Mouse (Mus musculus) thymus, adult 2 months (tissue): ENCODE measurements at regions not wholly inside any gene's neighbourhood (a gene's known extent, or its start where the extent isn't known, plus 50 kb on each side); places are given as distances from the start of the nearest gene placed in this dataset.
"Not testable (repeated sequence)": the region's sequence is repeated elsewhere in the genome, so short reads cannot be mapped to it uniquely, and the experiment has no call there.

Experiments
- DNase-seq: peaks from one replicate; pipeline ENCODE4 v3.0.0; 2021
- H3K27ac ChIP-seq: fragments of 200-500 bp; 2 replicates; pipeline ENCODE4 v1.5.1; 2012; ENCODE audit warnings: low read length, control low read depth; ENCODE audit not compliant: control insufficient read depth, insufficient read depth
- H3K27me3 ChIP-seq: fragments of 200-500 bp; 2 replicates; pipeline ENCODE4 v1.6.1; 2012; ENCODE audit warnings: mild to moderate bottlenecking, low read length, moderate library complexity, mixed read lengths; ENCODE audit not compliant: control insufficient read depth, insufficient read depth
- H3K36me3 ChIP-seq: fragments of 200-500 bp; 2 replicates; pipeline ENCODE4 v1.6.1; 2012; ENCODE audit warnings: mild to moderate bottlenecking, low read length, moderate library complexity; ENCODE audit not compliant: control insufficient read depth, insufficient read depth
- H3K4me1 ChIP-seq: fragments of 200-500 bp; replicated peaks from 2 replicates; pipeline ENCODE4 v1.6.1; 2012; ENCODE audit warnings: low read length; ENCODE audit not compliant: control insufficient read depth, insufficient read depth
- H3K4me3 ChIP-seq: fragments of 200-500 bp; 2 replicates; pipeline ENCODE4 v1.5.1; 2012; ENCODE audit warnings: mild to moderate bottlenecking, low read length, control low read depth, moderate library complexity; ENCODE audit not compliant: control insufficient read depth, insufficient read depth
- CTCF ChIP-seq: fragments of 200-500 bp; IDR thresholded peaks from 2 replicates; pipeline ENCODE4 v1.5.1; 2012; ENCODE audit warnings: mild to moderate bottlenecking, control low read depth, low read length, moderate library complexity, borderline replicate concordance; ENCODE audit not compliant: control insufficient read depth, poor library complexity, insufficient read depth; ENCODE audit errors: extremely low read depth
- POLR2A ChIP-seq: fragments of 200-500 bp; IDR thresholded peaks from 2 replicates; pipeline ENCODE4 v1.6.1; 2012; ENCODE audit warnings: mild to moderate bottlenecking, low read length, control low read depth, moderate library complexity; ENCODE audit not compliant: control insufficient read depth, poor library complexity, insufficient read depth; ENCODE audit errors: extremely low read depth
- WGBS: fragments of 180-500 bp; shearing (Covaris S2); methylation state at CpG from one replicate; pipeline ENCODE4 v1.1.7; 2018; 5-methylcytosine and 5-hydroxymethylcytosine counted together

DNA sequence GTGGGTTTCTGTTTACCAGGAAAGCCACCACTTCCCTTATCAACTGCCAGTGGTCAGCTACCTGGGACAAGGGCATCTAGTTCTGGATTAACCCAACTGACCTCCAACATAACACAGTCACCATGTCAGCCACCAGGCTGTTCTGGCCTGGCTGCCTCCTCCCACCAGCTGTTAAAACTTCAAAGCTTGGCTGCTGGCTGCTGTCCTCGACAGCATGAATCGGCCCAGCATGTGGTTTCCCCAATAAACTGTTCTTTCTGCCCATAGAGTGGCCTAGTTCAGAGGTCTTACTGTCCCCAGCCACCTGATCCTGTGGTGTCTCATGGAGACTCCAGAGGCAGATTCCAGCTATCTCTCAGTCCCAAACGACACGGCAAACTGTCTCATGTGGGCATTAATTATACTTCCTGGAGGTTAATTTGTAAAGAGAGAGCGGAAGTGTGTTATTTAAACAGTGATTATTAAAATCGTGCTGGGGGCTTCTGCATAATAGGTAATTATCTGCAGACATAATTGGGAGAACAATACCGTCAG, 219.7 kb downstream of the Matn1 start:
- no peaks in the 10 kb centered on the region for H3K4me1 ChIP-seq
- no peak overlapping the region for H3K27ac ChIP-seq
- WGBS = 67% methylated on average over 7 of the region's 7 CpGs
- TF ChIP-seq POLR2A = no peak
- no peak for TF ChIP-seq CTCF
- H3K27me3 ChIP-seq = no peaks in the 10 kb centered on the region
- no peak overlapping the region for H3K4me3 ChIP-seq
- H3K36me3 ChIP-seq = no peaks in the 10 kb centered on the region
- DNase-seq = no peak

DNA sequence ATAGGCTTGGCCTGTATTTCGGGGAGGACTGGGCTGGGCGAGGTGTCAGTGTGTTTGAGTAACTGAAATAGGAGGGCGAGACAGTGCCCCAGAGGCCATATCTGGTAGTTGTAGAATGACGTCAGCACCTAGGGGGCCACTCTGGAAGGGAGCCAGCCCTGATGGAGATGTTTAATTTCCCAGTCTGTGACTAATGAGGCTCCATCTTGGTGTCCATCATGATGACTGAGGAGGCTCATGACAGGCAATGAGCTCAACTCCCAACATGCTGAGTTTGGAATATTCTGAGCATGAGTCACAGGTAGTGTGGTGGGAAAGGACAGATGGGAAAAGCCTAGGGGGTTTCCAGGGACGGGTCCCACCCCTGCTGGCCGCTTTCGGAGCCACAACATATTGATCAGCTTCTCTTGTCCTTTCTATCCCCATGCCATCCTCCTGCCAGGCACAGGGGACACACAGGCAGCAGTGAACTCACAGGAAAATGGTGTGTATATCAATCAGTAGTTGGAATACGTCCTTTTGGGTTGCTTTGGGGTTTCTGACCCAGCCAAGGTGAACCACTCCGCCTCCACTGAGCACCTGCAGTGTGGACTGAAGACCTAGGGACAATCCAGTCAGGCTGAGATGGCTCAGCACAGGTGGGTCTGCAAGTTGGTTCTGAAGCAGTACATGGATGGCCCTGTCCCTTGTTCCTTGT, 222.5 kb downstream of the Matn1 start:
- Histone ChIP-seq H3K27ac (no peak overlapping the region), H3K27me3 (no peaks in the 10 kb centered on the region), H3K4me1 (no peaks in the 10 kb centered on the region), H3K4me3 (no peak overlapping the region), H3K36me3 (no peaks in the 10 kb centered on the region)
- TF ChIP-seq CTCF = no peak
- TF ChIP-seq POLR2A = no peak
- DNase-seq = no peak
- 73% methylated on average over 9 of the region's 9 CpGs for WGBS

DNA sequence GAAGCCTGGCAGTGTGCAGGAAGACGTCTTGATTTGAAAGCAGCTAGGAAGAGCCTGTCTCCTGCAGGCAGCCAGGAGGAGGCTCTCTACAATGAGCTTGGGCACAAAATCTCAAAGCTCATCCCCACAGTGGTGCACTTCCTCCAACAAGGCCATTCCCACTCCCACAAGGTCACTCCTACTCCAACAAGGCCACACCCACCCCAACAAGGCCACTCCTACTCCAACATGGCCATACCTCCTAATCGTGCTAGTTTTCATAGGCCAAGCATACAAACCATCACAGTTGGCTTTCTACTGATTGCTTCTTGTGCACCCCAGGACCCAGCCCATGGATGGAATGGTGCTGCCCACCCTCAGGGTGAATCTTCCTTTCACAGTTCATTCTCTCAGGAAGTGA, 223.7 kb downstream of the Matn1 start:
- no peak for DNase-seq
- 93% methylated on average over 2 of the region's 2 CpGs for WGBS
- Histone ChIP-seq H3K27ac (no peak overlapping the region), H3K36me3 (no peaks in the 10 kb centered on the region), H3K4me1 (no peaks in the 10 kb centered on the region), H3K4me3 (no peak overlapping the region), H3K27me3 (no peaks in the 10 kb centered on the region)
- no peak for TF ChIP-seq POLR2A

DNA sequence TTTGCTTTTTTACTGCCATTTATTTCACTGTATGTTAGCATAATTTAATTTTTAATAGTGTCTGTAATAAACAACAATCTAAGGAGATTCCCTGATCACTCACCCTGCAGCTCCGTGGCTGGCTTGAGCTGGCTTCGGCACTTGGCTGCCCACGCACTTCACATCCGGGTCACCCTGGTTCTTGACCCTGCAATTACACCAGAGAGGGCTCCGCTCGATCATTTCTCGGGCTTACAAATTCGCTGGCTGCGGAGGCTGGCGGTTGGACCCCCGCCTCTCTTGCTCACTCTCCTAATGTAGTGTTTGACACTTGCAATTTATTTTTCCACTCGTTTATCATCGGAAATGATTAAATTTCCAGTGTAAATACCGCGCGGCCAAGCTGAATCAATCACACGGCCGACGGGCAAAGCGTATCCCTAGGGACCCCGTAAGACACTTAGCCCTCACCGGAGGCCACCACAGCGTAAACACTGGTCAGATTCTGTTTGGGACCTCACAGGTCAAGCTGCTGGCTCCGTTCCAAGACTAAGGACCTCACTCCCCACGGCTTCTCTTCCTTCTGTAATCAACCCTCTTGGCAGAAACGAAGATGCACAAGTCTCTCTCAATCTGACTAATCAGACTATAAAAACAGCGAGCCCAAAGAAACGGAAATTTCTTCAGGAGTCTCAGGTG, 229.7 kb downstream of the Matn1 start:
- Histone ChIP-seq H3K4me1 (no peaks in the 10 kb centered on the region), H3K4me3 (no peak overlapping the region), H3K27ac (no peak overlapping the region), H3K27me3 (no peaks in the 10 kb centered on the region), H3K36me3 (no peaks in the 10 kb centered on the region)
- 90% methylated on average over 28 of the region's 28 CpGs for WGBS
- TF ChIP-seq POLR2A (no peak), CTCF (no peak)
- no peak for DNase-seq

DNA sequence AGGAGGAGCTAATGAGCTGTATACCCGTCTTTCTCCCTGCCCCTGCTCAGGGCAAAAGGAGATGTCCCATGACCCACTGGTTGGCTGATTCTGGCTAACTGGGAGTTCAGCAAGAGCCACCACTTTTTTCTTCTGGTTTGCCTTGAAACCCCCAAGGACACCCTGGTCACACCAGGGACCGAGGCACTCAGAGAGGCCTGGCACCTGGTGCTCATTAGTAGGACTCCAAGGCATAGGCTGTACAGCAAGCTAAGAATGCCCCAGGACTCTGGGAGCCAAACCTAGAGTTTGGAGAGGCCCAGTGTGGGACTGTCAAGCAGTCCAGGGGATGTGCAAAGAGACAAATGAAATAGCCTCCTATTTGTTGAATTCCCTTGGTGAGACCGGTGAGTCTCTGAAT, 232.5 kb downstream of the Matn1 start:
- no peaks in the 10 kb centered on the region for H3K4me1 ChIP-seq
- H3K36me3 ChIP-seq = no peaks in the 10 kb centered on the region
- no peak overlapping the region for H3K27ac ChIP-seq
- TF ChIP-seq POLR2A = no peak
- no peak for TF ChIP-seq CTCF
- H3K27me3 ChIP-seq = no peaks in the 10 kb centered on the region
- H3K4me3 ChIP-seq = no peak overlapping the region
- 54% methylated on average over 3 of the region's 3 CpGs for WGBS
- DNase-seq = no peak

DNA sequence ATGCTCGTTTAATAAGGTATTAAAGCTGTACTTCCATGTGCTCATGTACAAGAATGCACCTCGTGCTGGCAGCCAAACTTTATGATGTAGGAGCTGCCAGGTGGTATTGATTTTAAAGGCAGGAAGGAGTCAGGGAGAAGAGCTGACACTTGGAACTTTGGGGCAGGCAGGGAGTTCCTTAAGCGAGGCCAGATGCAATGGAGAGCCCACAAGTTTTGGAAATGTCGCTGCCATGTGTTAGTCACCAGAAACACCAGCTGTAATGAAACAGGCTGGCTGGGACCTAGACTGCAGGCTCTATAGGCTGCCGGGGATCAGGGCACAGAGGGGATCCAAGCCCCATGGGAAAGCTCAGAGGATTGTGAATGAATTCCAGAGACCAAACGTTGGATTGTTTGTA, 233.7 kb downstream of the Matn1 start:
- TF ChIP-seq POLR2A (no peak), CTCF (no peak)
- H3K4me1 ChIP-seq = no peaks in the 10 kb centered on the region
- 79% methylated on average over 6 of the region's 6 CpGs for WGBS
- DNase-seq = no peak
- H3K36me3 ChIP-seq = no peaks in the 10 kb centered on the region
- no peaks in the 10 kb centered on the region for H3K27me3 ChIP-seq
- H3K27ac ChIP-seq = no peak overlapping the region
- no peak overlapping the region for H3K4me3 ChIP-seq

DNA sequence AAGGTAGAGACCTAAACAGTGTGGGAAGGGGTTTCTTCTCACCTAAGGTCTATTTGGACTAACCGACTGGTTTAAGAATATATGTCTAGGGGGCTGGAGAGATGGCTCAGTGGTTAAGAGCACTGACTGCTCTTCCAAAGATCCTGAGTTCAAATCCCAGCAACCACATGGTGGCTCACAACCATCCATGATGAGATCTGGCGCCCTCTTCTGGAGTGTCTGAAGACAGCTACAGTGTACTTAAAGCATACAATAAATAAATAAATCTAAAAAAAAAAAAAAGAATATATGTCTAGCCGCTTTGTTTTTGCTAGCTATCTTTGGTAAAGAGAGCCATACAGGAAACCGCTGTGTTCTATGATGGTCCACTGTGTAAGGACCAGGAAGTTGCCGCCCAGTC, 234.5 kb downstream of the Matn1 start:
- H3K27ac ChIP-seq, H3K4me3 ChIP-seq, H3K4me1 ChIP-seq, H3K27me3 ChIP-seq, DNase-seq, H3K36me3 ChIP-seq: not testable (repeated sequence)
- WGBS = 77% methylated on average over 5 of the region's 5 CpGs
